Mouse (Mus musculus) liver, postnatal 0 days (tissue): ENCODE results near the gene Kcmf1.

Experiments
- CTCF ChIP-seq: sonication (generic); IDR thresholded peaks from 2 replicates; pipeline ENCODE4 v1.5.1; 2016; ENCODE audit warnings: antibody characterized with exemption, low read depth
- EP300 ChIP-seq: IDR thresholded peaks from 2 replicates; pipeline ENCODE4 v1.6.1; 2016; ENCODE audit warnings: antibody characterized with exemption, low read depth, mild to moderate bottlenecking

- TF ChIP-seq CTCF (no peak), EP300 (no peak)
Measured at GRCm38 (mm10) chr6:72911261-72911660, 11.5 kb upstream of the Kcmf1 start.
